Mouse (Mus musculus) natural killer cell, adult 2 months (primary cell): Measurements from ENCODE around the gene Msantd2.

Experiments used
- DNase-seq, 2 experiments: peaks; one replicate each; pipeline ENCODE4 v3.0.0; 2022; ENCODE audit warnings: low spot score in 2 of 2

Gene Msantd2

DNA sequence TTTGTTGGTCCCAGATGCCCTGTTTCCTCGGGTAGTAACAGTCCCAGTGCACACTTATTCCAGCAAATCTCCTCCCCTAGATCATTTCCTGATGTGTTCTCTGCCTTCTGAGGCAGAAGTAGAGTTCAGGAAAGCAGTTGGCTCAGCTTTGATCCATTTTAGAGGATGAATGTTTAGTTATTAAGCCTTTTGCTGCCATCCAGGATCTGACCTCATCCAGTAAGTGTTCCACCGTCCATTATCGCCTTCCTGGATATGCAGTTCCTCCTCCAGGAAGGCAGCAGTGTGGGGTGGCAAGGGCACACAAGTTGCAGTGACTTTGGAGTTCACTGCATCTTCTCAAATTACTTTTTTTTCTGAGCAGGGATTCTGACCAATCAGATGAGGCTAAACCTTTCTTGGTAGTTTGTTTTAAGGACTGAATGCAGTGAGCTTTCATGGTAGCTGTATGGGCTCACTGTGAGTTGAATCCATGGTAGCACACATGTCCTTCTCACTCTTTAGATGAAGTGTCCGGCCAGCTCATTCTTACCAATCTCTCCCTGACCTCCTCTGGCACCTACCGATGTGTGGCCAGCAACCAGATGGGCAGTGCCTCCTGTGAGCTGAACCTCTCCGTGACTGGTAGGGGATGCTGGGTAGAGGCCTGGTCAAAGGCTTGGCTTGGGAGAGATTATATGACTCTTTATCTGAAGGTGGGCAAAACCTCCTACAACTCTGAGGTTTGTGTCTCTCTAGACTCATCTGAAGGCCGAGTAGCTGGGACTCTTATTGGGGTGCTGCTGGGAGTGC is 52.9 kb downstream of the Msantd2 start:
- no peak for DNase-seq

DNA sequence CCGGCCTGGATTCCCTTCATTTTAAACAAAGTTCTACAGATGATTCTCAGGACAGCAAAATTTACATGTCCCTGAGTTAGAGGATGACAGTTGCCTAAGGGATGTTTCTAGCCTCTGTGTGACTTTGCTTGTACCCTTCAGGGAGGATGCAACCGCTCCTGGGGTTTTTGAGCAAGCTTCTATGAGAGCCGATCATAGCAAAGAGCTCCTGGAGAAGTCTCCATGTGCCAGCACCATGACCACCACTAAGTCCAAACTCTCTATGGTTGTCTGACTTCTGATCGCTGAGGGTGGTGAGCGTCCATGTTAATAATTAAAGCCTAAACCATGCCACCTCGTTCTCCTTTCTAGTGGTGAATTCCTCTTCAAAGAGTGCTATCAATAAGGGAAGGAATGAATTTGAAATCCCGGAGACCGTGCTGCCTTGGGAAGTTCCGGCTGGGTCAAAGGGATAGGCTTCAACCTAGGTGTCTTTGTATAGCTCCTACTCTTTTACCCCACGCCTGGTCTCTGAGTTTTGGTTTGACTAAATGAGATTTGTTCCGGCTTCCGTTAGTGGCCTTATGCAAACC is 54.8 kb downstream of the Msantd2 start:
- no peak for DNase-seq

DNA sequence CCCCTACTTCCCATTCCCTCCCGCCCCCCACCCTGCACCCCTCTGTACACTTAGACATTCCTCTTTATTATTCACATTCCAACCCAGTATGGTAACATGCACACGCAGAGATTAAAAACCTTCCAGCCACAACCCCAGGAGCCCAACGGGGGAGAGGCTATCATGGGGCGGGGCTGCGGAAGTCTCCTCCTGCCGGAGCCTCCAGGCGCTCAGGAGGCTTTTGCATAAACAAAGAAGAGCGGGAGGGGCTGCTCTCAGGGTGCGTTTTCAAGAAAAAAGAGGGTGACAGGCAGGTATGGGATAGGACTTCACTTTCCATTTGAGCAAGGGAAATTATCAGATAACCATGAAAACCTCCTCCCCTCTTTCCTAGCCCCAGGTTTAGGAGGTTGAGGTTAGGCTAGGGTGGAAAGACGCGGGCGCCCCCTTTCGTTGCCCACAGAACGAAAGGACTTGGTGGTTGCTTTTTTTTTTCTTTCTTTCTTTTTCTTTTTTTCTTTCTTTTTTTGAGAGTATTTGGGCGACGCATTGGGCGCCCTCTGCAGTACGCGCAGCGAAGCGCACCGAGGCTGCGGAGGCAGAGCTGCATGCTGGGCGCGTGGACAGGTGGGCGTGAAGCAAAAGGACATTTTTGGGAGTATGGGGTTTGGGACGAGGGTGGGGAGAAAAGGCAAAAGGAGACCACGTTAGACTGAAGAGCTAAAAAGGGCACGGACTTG is 55.5 kb downstream of the Msantd2 start:
- DNase-seq, result peak; percentile 29 to 51

DNA sequence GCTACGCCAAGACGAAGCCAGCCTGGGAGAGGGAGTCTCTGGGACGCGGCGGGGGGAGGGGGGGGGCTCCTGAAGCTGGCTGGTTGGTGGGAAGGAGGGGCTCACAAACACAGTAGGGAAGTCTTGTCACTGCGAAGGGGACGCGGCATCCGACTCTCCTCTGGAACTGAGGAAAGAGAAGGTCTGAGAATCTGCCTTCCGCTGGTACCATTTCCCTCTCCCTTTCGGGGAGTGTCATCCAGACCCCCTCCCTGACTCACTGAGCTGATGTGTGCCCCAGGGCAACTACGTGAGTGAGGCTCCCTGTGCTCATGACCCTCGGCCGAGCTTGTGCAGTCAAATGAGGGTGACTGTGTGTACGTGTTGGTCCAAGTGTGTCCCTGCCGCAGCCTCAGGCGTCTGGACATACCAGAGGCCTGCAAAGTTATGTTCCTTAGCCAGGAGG is 56.1 kb downstream of the Msantd2 start:
- no peak for DNase-seq

DNA sequence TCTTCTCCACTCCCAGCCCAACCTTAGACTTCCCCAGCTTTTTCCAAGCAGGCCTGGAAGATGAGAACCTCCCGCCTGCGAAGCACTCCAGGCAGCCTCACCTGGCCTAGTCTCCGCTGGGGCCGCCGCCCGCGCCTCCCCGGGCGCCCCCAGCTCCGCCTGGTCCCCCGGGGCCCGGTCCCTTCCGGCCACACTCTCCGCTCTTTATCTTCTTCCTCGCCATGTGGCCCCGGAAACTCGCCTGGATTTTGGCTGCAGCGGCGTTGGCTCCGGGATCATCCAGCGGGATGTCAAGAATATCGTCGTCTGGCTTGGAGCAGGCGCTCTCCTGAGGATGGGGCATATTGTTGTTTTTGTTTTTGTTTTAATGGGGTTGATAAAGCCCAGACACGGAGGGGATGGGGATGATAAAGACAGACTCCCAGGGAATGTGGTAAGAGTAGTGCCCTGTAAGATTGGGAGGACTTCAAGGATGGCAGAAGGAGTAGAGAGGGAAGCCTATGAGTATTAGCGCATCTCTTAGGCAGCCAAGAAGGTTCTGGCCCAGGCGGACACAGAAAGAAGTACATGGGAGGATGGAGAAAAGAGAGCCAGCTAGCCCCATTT is 56.8 kb downstream of the Msantd2 start:
- no peak for DNase-seq

DNA sequence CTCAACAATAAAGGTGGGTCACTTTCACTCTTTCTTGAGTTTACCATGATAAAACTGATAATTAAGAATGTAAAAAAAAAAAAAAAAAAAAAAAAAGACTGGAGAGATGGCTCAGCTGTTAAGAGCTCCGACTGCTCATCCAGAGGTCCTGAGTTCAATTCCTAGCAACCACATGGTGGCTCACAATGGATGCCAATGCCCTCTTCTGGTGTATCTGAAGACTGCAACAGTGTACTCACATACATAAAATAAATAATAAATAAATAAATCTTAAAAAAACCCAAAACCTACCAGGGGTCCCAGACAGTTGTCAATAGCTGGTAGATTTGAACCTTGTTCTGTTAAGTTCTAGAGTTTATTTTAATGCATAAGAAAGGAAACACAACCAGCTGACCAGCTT is 57.8 kb downstream of the Msantd2 start:
- no peak for DNase-seq

DNA sequence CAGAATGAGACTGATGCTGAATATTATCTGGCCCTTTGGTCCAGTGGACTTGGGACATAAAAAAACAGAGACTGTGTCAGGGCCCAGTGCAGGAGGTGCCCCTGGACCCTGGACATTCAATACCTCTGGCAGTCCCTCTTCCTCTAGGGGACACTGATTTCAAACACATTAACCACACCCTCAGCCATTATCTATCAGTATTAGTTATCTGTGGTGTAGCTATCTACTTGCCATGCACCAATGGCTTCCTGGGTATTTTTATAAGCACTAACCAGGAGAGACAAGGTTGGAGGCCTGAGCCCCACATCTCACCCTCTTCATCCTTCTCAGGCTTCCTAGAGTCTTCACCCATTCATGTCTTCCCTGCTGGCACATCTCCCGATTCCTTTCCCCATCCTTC is 61.3 kb downstream of the Msantd2 start:
- no peak for DNase-seq

DNA sequence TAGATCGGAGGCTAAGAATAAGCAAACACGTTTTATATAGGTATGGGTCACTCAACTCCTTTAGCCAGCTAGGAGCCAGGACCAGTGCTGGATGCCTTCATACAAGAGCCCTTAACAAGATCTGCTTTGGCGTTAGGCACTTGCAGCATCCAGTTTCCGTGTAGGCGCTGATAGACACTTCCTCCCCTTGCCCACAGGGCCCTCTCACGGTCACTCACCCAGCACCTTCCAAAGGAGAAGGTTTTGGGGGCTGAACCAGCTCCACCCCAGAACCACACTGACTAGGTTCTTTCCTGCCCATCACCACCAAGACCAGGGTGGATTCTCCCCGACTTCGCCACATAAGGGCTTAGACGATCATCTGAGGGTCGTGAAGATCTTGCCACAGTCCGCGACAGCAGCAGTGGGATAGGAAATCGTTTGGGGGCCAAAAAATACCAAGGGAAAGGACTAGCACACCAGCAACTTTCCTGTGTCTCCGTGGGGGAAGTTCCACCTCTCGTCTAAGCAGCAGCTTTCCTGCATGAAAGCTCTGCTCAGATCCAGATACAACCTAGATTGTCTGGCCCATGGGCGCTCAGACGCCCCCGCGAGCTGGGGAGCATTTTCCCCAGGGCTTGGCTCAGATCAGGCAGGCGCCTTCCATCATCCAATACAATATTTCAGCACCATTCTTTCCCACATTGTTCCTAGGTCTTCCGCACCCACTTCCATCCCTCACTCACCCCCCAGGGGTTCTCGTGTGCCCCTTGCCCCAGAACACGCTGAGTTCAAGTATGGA is 62.8 kb downstream of the Msantd2 start:
- peak in 1 of 2 experiments; percentile 21 for DNase-seq

DNA sequence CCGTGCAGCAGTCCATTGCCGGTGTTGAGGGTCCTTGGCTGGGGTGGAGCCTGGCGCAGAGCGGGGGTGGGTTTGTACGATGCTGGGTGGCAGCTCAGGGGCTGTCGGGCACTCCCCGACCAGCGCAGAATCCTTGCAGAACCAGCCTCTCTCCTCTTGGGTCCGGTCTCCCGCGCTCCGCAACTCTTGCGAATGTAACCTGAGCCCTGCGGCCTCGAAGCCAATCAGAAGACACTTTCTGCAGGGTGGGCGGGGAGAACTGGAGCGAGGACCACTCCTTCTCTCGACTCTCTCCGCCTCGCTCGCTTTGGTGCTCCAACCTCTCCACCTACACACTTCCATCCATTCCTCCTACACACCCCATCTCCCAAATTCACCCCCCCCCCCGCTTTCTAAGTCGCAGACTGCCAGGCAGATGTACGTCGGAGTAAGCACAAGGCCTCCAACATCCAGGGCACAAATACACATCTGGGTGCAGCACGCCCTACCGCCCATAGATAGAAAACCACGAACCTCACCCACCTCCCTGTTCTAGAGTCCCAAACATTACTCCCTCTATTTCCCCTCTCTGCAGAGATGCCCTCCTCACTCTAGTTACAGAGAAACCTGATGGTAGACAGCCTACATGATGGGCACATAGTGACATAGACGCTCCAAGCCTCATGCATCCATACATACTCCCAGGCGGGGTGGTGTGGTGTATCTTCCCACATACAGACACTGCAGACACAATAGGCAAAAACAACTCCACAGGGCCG is 63.6 kb downstream of the Msantd2 start, which contains the start of gene Nrgn:
Gene Nrgn (minus strand): TSS at position 369 of the 758 bp plus-strand sequence.
- DNase-seq, result peak; percentile 24 to 26

DNA sequence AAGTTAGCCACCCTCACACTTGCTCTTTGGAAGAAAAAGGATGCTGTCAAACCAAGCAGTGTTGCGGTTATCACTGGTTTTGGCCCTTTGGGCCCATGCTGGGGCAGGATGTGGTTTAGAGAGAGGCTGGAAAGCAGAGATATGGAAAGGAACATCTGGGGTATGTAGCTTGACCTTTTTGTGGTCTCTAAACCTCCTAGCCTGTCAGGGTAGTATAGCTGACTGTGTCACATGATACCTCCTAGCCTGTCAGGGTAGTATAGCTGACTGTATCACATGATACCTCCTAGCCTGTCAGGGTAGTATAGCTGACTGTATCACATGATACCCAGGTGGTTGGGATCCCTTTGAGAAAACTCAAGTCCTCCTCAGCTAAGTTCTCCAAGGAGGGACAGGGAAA is 65.2 kb downstream of the Msantd2 start:
- peak; percentile 37 to 61 for DNase-seq

DNA sequence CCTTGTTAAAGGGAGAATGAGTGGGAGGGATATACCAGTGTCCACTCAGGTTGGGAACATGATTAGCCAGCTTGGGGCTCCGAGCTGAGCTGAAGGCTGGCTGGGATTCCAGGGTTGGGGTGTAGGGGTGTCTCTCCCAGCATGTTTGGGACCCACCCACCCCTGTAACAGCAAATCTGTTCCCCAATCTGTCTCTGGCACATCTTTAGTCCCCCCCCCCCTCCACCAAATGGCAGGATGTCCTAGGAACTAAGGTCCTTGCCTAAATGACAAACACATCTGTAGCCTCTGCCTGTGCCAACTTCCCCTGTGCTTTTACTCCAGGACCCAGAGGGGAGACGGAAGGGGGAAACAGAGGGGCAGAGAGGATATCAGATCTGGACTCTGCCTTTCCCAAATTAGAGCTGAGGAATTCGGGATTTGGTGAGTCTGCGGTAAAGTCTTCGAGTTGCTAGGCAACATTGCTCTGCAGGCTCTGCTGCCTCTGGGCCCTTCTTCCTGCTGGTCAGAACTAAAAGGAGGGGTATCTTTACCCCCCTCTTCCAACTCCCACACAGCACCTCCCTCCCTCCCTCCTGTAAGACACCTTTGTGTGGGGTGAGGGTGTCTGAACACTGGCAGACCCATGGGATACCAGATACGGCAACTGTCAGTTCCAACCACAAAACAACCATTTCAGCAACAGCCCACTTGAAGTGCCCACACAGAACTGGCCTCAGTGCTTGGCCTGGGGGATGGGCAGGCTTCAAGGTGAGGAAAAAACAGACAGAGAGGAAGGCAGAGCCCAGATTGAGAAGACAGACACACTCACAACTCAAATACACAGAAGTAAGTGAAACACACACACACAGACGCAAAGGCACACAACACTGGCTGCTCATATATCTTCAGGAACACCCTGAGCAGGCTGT is 66.0 kb downstream of the Msantd2 start, which contains the start of gene Siae:
Gene Siae (plus strand): TSS at position 861 of the 911 bp plus-strand sequence.
- DNase-seq, result no peak

DNA sequence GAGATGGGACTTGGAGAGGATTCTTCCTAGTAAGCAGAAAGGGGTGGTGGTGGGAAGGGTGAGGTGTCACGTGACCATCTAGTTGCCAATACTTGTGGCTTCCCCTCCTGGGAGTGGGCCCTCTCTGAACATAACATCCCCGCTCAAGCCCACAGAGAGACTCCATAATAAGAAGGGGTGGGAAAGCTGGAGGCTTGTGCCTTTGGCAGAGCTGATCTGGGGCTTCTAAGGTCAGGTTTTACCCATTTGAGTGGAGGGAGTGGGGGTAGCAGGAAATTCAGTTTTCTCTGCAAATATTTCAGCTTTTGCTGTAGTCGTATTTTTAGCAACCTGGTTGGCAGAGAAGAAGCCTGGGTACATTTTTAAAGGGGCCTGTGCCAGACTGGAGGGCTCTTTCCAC is 67.2 kb downstream of the Msantd2 start:
- no peak for DNase-seq

DNA sequence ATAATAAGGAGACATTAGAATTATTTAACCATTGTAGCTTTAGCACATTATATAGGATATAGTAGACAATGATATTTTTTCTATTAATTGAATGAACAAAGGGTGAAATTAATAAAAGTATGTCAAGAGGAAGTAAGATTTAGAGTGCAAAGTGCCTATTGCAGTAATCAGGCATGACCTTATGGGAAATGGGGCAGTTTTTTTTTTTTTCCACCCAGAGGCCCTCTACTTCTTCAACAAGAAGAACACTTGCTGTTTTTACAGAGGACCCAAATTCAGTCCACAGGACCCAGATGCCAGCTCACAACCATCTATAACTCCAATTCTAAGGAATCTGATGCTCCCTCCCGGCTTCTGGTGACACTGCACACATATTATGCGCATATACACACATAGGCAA is 71.5 kb downstream of the Msantd2 start:
- DNase-seq, result no peak

DNA sequence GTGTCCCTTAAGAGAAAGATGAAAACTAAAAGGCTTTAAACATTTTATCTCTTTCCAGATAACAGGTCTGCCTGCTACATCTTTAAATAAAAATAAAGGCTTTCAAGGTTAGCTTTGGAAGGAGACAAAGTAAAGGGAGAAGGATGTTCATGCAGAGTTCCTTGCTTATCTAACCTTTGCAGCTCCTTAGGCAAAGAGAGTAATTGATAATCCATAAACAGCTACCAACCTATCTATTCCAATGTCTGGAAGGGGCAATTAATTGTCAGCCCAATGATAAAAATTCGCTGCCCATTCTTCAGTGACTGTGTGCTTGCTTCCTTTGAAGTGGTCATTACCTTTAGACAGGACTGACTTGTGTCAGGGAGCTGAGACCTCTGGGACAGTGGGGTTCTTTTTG is 74.7 kb downstream of the Msantd2 start:
- DNase-seq, result no peak

DNA sequence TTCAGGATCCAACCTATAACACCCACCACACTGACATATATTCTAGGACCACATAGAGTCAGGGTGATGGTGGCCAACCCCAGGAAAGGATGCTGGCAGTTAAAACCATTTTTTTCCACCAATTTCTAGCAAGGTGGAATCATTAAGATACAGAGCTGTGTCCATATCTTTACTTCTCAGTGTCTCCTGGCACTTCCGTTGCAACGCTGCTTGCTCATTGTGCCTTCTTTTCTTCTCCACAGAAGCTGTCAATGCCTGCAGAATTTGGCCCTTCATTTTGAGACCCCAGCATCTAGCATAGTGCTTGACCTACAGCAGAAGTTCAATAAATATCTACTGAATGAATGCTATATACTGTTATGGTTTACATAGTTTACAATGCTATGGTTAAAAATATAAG is 77.9 kb downstream of the Msantd2 start:
- DNase-seq, result no peak

DNA sequence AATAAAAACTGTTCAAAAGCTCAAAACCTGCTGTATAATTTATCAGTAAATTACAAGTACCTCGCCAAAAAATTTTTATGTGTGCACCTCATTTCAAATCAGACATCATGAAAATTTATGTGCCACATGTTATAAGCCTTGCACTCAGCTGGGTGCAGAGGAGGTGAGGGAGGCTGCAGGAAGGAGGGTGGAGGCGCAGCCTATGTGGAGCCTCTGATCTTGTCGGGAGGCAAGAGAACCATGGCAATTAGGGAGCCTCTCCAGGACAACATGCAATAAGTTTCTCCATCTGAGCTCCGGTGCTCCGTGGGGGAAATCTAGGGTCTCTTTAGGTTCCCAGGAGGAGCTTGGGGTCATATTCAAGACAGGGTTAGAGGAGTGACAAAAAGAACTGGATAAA is 78.3 kb downstream of the Msantd2 start:
- no peak for DNase-seq

DNA sequence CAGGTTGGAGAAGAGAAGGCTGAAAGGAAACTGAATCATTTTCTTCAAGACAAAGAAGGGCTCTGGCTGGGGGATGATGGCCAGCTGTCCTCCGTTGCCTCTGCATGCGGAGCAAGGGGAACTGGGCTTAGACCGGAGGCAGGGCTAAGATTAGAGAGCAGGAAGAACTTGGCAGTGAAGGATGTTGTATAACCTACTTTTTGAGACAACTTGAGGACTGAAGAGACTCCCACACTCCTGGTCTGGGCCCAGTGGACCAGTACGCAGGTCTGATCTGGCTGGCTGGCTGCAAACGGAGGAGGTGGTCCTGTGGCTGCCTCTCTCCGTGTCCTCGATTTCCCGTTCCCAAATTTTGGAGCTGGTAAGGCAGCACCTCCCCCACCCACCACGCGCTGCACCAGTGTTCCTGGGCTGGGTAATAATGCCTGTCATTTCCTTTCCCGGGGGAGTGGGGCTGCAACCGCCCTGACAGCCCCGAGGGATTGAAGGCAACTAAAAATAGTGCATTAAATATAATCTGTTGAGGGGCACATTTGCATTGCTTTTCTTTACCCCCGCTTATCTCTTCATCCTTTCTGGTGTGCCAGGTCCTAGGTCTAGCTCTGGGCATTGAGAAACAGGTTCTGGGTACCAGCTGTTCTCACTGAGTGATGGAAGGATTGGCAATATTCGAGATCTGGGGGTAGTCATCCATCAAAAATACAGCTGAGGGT is 78.9 kb downstream of the Msantd2 start:
- DNase-seq, result no peak

DNA sequence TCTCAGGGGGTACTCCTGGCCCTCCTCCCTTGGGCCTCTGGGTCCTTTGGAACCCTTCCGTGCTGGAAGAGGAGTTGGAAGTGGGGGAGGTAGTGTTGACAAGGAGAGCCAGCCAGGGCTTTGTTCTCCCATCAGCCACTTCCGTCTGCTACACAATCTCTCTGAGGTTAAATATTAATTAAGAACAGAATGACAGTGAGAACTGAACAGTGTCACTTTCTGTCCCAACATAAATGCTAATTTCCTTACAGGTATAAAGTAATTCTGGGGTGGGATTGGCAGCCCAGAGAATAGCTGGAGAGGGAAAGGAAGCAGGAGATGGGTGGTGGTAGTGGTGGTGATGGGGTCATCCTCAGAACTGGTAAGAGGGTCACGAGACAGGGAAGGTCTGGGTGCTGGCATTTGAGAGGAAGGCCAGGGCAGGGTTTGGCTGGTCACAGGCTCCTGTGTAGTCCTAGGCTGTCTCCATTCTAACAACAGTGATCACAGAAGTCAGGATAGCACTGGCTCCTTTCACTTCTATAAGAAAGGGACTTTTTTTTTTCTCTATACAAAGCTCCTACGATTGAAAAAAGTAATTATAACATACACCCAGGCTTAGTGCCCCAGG is 79.6 kb downstream of the Msantd2 start:
- no peak for DNase-seq
